Mouse (Mus musculus): ENCODE data around the gene Safb2. TPM values are rescaled to one million over a fixed set of nuclear protein-coding genes. Genes with fewer than 3 reads are reported as not detected.

Safb2 gene
- polyA plus RNA-seq, 2 experiments = 16.8 to 40.2 TPM

DNA sequence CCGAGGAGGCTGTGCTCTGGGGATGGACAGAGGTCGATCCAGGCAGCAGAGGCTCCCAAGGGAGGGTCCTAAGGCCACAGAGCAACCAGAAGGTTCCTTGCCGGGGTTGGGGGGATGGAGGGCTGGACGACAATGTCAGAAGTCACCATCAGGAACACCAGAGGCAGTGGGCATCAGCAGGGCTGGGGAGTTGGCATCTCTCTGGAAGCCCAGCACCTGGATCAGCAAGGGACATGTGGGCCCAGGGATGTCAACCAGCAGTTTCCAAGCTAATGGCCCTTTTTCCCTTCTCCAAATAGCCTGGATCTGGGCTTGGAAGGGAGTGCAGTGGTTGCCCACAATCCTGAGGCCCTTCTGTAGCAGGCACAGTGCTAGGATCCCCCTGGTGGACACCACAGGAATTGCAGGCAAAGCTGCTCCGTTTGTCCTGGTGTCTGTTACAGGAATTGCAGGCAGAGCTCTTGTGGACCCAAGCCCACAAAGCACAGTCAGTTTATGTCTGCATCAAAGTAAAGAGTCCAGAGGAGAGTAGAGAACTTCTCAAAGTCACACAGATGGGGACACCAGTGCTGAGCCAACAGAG is 31.5 kb downstream of the Safb2 start:
- DNase-seq (ENCODE audit: low read depth in 3 of 3, low spot score in 3 of 3) (peak; percentile 42 to 53 (median 47)), ATAC-seq (ENCODE audit: insufficient read depth) (0 out of 2 replicates have a peak, but pooled peaks have one; percentile 46)
- Histone ChIP-seq H3K27me3 (ENCODE audit: control insufficient read depth, insufficient read depth, low read length) (no peaks in the 10 kb centered on the region), H3K9me3 (ENCODE audit: control insufficient read depth, low read length) (no peaks in the 10 kb centered on the region), H3K4me2 (ENCODE audit: low read depth) (no peak overlapping the region), H3K27ac (no peak overlapping the region), H3K4me3 (ENCODE audit: insufficient read depth in 1 of 2, low read depth in 2 of 2, low read length in 2 of 2) (no peak overlapping the region), H3K9ac (replicated peaks) (no peak overlapping the region), H3K4me1 (replicated peaks; ENCODE audit: control insufficient read depth in 2 of 2, insufficient read depth in 2 of 2, low read length in 1 of 2) (no peaks in the 10 kb centered on the region), H3K36me3 (replicated peaks; ENCODE audit: control insufficient read depth, insufficient read depth, low read depth) (no peaks in the 10 kb centered on the region)
- TF ChIP-seq EP300 (IDR thresholded peaks at IDR 0.05; ENCODE audit: low read depth) (no peak), CTCF (IDR thresholded peaks at IDR 0.05; ENCODE audit: low read depth) (peak; percentile 100)
- WGBS (ENCODE audit: insufficient replicate concordance) = 50% methylated on average over 5 of the region's 5 CpGs

GRCm38 (mm10) chr17:56551841-56552581 is 32.4 kb downstream of the Safb2 start:
- no peaks in the 10 kb centered on the region for H3K4me1 ChIP-seq (replicated peaks; ENCODE audit: control insufficient read depth in 2 of 2, insufficient read depth in 2 of 2, low read length in 1 of 2)
- no peaks in the 10 kb centered on the region for H3K9me3 ChIP-seq (ENCODE audit: control insufficient read depth, low read length)
- H3K4me2 ChIP-seq (ENCODE audit: low read depth) = no peak overlapping the region
- ATAC-seq (ENCODE audit: insufficient read depth) (no peak), DNase-seq (ENCODE audit: low read depth in 3 of 3, low spot score in 3 of 3) (no peak)
- H3K27ac ChIP-seq = no peak overlapping the region
- 70% methylated on average over 6 of the region's 6 CpGs for WGBS (ENCODE audit: insufficient replicate concordance)
- H3K9ac ChIP-seq (replicated peaks) = no peak overlapping the region
- no peaks in the 10 kb centered on the region for H3K36me3 ChIP-seq (replicated peaks; ENCODE audit: control insufficient read depth, insufficient read depth, low read depth)
- no peaks in the 10 kb centered on the region for H3K27me3 ChIP-seq (ENCODE audit: control insufficient read depth, insufficient read depth, low read length)
- TF ChIP-seq CTCF (IDR thresholded peaks at IDR 0.05; ENCODE audit: low read depth) (no peak), EP300 (IDR thresholded peaks at IDR 0.05; ENCODE audit: low read depth) (no peak)
- H3K4me3 ChIP-seq (ENCODE audit: insufficient read depth in 1 of 2, low read depth in 2 of 2, low read length in 2 of 2) = no peak overlapping the region

DNA sequence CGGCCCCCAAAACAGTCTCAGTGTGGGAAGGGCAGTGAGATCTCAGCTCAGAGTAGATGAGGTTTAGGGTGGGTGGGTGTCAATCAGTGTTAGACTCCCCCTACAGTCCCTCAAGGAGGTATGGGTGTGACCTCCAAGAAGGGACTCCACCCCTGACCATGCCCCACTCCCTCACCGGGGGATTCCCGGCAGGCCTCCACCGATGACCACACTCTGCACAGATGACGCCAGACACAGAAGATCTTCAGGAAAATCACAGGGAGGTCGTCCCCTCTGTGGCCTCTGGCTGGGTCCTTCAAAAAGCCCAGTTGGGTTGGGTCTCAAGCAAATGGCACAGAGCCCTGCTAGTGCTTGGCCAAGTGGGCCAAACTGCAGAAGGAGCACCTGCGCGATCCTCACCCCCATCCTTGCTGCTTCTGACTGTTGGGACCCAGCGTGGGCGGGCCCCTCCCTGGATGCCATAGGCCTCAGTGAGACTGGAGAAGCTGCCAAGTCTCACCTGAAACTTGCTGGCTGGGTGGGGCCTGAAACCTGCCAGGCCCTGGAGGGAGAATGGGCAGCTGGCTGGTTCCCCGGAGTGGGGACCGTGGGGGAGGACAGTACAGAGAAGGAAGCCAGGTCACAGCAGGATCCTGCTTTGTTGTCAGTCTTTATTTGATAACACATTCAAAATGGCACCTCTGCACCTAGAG is 33.5 kb downstream of the Safb2 start:
- no peaks in the 10 kb centered on the region for H3K27me3 ChIP-seq (ENCODE audit: control insufficient read depth, insufficient read depth, low read length)
- H3K27ac ChIP-seq = no peak overlapping the region
- DNase-seq (ENCODE audit: low read depth in 3 of 3, low spot score in 3 of 3) (no peak), ATAC-seq (ENCODE audit: insufficient read depth) (no peak)
- no peaks in the 10 kb centered on the region; a peak in 1 of 4 replicates for H3K4me1 ChIP-seq (replicated peaks; ENCODE audit: control insufficient read depth in 2 of 2, insufficient read depth in 2 of 2, low read length in 1 of 2)
- no peak overlapping the region for H3K4me3 ChIP-seq (ENCODE audit: insufficient read depth in 1 of 2, low read depth in 2 of 2, low read length in 2 of 2)
- no peak overlapping the region for H3K9ac ChIP-seq (replicated peaks)
- H3K36me3 ChIP-seq (replicated peaks; ENCODE audit: control insufficient read depth, insufficient read depth, low read depth) = no peaks in the 10 kb centered on the region
- no peaks in the 10 kb centered on the region for H3K9me3 ChIP-seq (ENCODE audit: control insufficient read depth, low read length)
- no peak overlapping the region for H3K4me2 ChIP-seq (ENCODE audit: low read depth)
- 76% methylated on average over 12 of the region's 12 CpGs for WGBS (ENCODE audit: insufficient replicate concordance)
- TF ChIP-seq EP300 (IDR thresholded peaks at IDR 0.05; ENCODE audit: low read depth) (no peak), CTCF (IDR thresholded peaks at IDR 0.05; ENCODE audit: low read depth) (no peak)

GRCm38 (mm10) chr17:56548605-56549105 is 35.7 kb downstream of the Safb2 start:
- no peak for ATAC-seq (ENCODE audit: insufficient read depth)
- DNase-seq (ENCODE audit: low read depth in 3 of 3, low spot score in 3 of 3) = no peak
- no peaks in the 10 kb centered on the region for H3K36me3 ChIP-seq (replicated peaks; ENCODE audit: control insufficient read depth, insufficient read depth, low read depth)
- WGBS (ENCODE audit: insufficient replicate concordance) = 60% methylated on average over 4 of the region's 4 CpGs
- no peaks in the 10 kb centered on the region for H3K9me3 ChIP-seq (ENCODE audit: control insufficient read depth, low read length)
- H3K9ac ChIP-seq (replicated peaks) = no peak overlapping the region
- H3K4me2 ChIP-seq (ENCODE audit: low read depth) = no peak overlapping the region
- H3K4me1 ChIP-seq (replicated peaks; ENCODE audit: control insufficient read depth in 2 of 2, insufficient read depth in 2 of 2, low read length in 1 of 2) = no peaks in the 10 kb centered on the region; a peak in 1 of 4 replicates
- H3K27me3 ChIP-seq (ENCODE audit: control insufficient read depth, insufficient read depth, low read length) = no peaks in the 10 kb centered on the region
- no peak overlapping the region for H3K27ac ChIP-seq
- TF ChIP-seq EP300 (IDR thresholded peaks at IDR 0.05; ENCODE audit: low read depth) (no peak), CTCF (IDR thresholded peaks at IDR 0.05; ENCODE audit: low read depth) (no peak)
- no peak overlapping the region for H3K4me3 ChIP-seq (ENCODE audit: insufficient read depth in 1 of 2, low read depth in 2 of 2, low read length in 2 of 2)

Data from liver, embryonic 14.5 days (tissue).